Mouse (Mus musculus) limb, embryonic 14.5 days (tissue): ENCODE data around the gene Fbxo28. TPM values are rescaled to one million over a fixed set of nuclear protein-coding genes. Genes with fewer than 3 reads are reported as not detected.

Experiments
- ATAC-seq: fragments of 200-750 bp; cut with Nextera tagmentation; 2 replicates; pipeline ENCODE4 v1.8.0; 2017; ENCODE audit warnings: low read depth, moderate number of reproducible peaks, moderate TSS enrichment; ENCODE audit not compliant: low FRiP score
- DNase-seq: peaks from one replicate; pipeline ENCODE4 v3.0.0-alpha.2; 2015; ENCODE audit warnings: low spot score
- H3K27ac ChIP-seq: fragments of 300-500 bp; sonication (generic); replicated peaks from 2 replicates; pipeline ENCODE4 v1.5.1; 2014; ENCODE audit warnings: low read depth, mild to moderate bottlenecking, low read length, moderate library complexity, mixed read lengths
- H3K27me3 ChIP-seq: fragments of 300-500 bp; sonication (generic); 2 replicates; pipeline ENCODE4 v1.6.1; 2014; ENCODE audit warnings: low read length, mixed read lengths; ENCODE audit not compliant: control insufficient read depth, insufficient read depth
- H3K36me3 ChIP-seq: fragments of 300-500 bp; sonication (generic); 2 replicates; pipeline ENCODE4 v1.6.1; 2014; ENCODE audit warnings: mild to moderate bottlenecking, low read length, moderate library complexity, mixed read lengths; ENCODE audit not compliant: control insufficient read depth, insufficient read depth
- H3K4me1 ChIP-seq: fragments of 300-500 bp; sonication (generic); 2 replicates; pipeline ENCODE4 v1.6.1; 2014; ENCODE audit warnings: antibody characterized with exemption, low read length, mixed read lengths; ENCODE audit not compliant: control insufficient read depth, insufficient read depth
- H3K4me2 ChIP-seq: fragments of 300-500 bp; sonication (generic); replicated peaks from 2 replicates; pipeline ENCODE4 v1.6.1; 2014; ENCODE audit warnings: low read depth, mild to moderate bottlenecking, low read length, moderate library complexity; ENCODE audit not compliant: severe bottlenecking
- H3K4me3 ChIP-seq: fragments of 300-500 bp; sonication (generic); replicated peaks from 2 replicates; pipeline ENCODE4 v1.5.1; 2014; ENCODE audit warnings: low read length
- H3K9ac ChIP-seq: fragments of 300-500 bp; sonication (generic); 2 replicates; pipeline ENCODE4 v1.6.1; 2014; ENCODE audit warnings: mild to moderate bottlenecking, low read depth, low read length, moderate library complexity; ENCODE audit not compliant: severe bottlenecking
- H3K9me3 ChIP-seq: fragments of 300-500 bp; sonication (generic); 2 replicates; pipeline ENCODE4 v1.6.1; 2016; ENCODE audit warnings: low read length; ENCODE audit not compliant: control insufficient read depth
- POLR2A ChIP-seq: fragments of 200-500 bp; IDR thresholded peaks from 2 replicates; pipeline ENCODE4 v1.8.0; 2012; ENCODE audit warnings: inconsistent platforms, mild to moderate bottlenecking, moderate library complexity, borderline replicate concordance; ENCODE audit not compliant: insufficient read depth, insufficient read length; ENCODE audit errors: extremely low read depth
- WGBS: fragments of 180-500 bp; shearing (Covaris S2); extraction: QIAGEN DNeasy Blood & Tissue Kit; methylation state at CpG from one replicate; pipeline ENCODE4 v1.1.7; 2014; 5-methylcytosine and 5-hydroxymethylcytosine counted together
- polyA plus RNA-seq, 2 experiments: library from polyadenylated mRNA; depleted of rRNA in 1 of 2; stranded (reverse) in 1 of 2; unstranded in 1 of 2; fragments of >200 nt; fragmentation: Nextera tagmentation in 1 of 2; extraction: Ambion mirVana in 1 of 2; gene quantifications; 2 replicates each; pipeline versions ENCODE4 v1.2.1 to v1.2.3; 2012 to 2014

Gene Fbxo28
- polyA plus RNA-seq, 2 experiments, result 19.0 to 26.9 TPM

- Histone ChIP-seq H3K9ac (peak overlapping the region; percentile 96; the same call in 1 of the 2 replicates), H3K27ac (no peak overlapping the region), H3K27me3 (no peaks in the 10 kb centered on the region), H3K4me3 (peak overlapping the region; percentile 100), H3K4me1 (peaks cover 8% of the 10 kb centered on the region), H3K4me2 (peak overlapping the region; percentile 83), H3K9me3 (no peaks in the 10 kb centered on the region), H3K36me3 (peaks cover 5% of the 10 kb centered on the region)
- ATAC-seq (no peak), DNase-seq (no peak)
- 29% methylated on average over 6 of the region's 6 CpGs for WGBS
- no peak for TF ChIP-seq POLR2A
Measured at GRCm38 (mm10) chr1:182341993-182342392, 564 bp upstream of the Fbxo28 start.

- 41% methylated on average over 7 of the region's 7 CpGs for WGBS
- peak overlapping the region; percentile 100 for H3K4me3 ChIP-seq
- H3K9me3 ChIP-seq, result no peaks in the 10 kb centered on the region
Measured at GRCm38 (mm10) chr1:182340281-182340680, 1.1 kb downstream of the Fbxo28 start.

GRCm38 (mm10) chr1:182338961-182339565 is 2.4 kb downstream of the Fbxo28 start:
- ATAC-seq, result no peak
- TF ChIP-seq POLR2A, result no peak
- Histone ChIP-seq H3K4me2 (no peak overlapping the region), H3K4me1 (peaks cover 8% of the 10 kb centered on the region), H3K27me3 (no peaks in the 10 kb centered on the region), H3K9me3 (no peaks in the 10 kb centered on the region), H3K36me3 (peaks cover 5% of the 10 kb centered on the region), H3K4me3 (no peak overlapping the region), H3K27ac (no peak overlapping the region), H3K9ac (no peak overlapping the region)
- 83% methylated on average over 7 of the region's 7 CpGs for WGBS
- DNase-seq, result no peak

More at GRCm38 (mm10) chr1:182340281-182340680, 1.1 kb downstream of the Fbxo28 start:
- DNase-seq (no peak), ATAC-seq (no peak)
- Histone ChIP-seq H3K9ac (peak overlapping the region; percentile 96), H3K4me1 (peaks cover 8% of the 10 kb centered on the region), H3K4me2 (peak overlapping the region; percentile 83), H3K36me3 (peaks cover 5% of the 10 kb centered on the region), H3K27ac (no peak overlapping the region), H3K27me3 (no peaks in the 10 kb centered on the region)
- no peak for TF ChIP-seq POLR2A

GRCm38 (mm10) chr1:182333766-182334437 is 7.5 kb downstream of the Fbxo28 start:
- WGBS, result 93% methylated on average over 7 of the region's 7 CpGs
- no peak overlapping the region for H3K27ac ChIP-seq
- no peaks in the 10 kb centered on the region; the same call in 1 of the 2 replicates for H3K4me1 ChIP-seq
- DNase-seq (no peak), ATAC-seq (no peak)
- H3K4me3 ChIP-seq, result no peak overlapping the region
- no peaks in the 10 kb centered on the region for H3K9me3 ChIP-seq
- H3K4me2 ChIP-seq, result no peak overlapping the region
- H3K27me3 ChIP-seq, result no peaks in the 10 kb centered on the region
- no peak overlapping the region for H3K9ac ChIP-seq
- no peak for TF ChIP-seq POLR2A
- peaks cover 23% of the 10 kb centered on the region for H3K36me3 ChIP-seq

- WGBS, result 95% methylated on average over 5 of the region's 5 CpGs
- Histone ChIP-seq H3K9ac (no peak overlapping the region), H3K9me3 (no peaks in the 10 kb centered on the region), H3K4me1 (no peaks in the 10 kb centered on the region), H3K36me3 (peaks cover 31% of the 10 kb centered on the region), H3K27me3 (no peaks in the 10 kb centered on the region), H3K4me3 (no peak overlapping the region), H3K27ac (no peak overlapping the region), H3K4me2 (no peak overlapping the region)
- ATAC-seq, result no peak
- DNase-seq, result no peak
- TF ChIP-seq POLR2A, result no peak
Measured at GRCm38 (mm10) chr1:182332090-182333034, 9.1 kb downstream of the Fbxo28 start.
